Mouse (Mus musculus): Measurements from ENCODE around the gene Fdx1. TPM values are rescaled to one million over a fixed set of nuclear protein-coding genes. Genes with fewer than 3 reads are reported as not detected.

Gene Fdx1
- 44.2 and 63.8 TPM in 2 replicates for polyA plus RNA-seq (2012; rRNA removed; ENCODE audit: low replicate concordance)

GRCm38 (mm10) chr9:51962975-51963701 is at the start of gene Fdx1:
Gene Fdx1, minus strand, starts transcription at chr9:51963556.

Other genes with a start within 250 kb of the Fdx1 start
- gene Arhgap20, start 198.2 kb downstream of the Fdx1 start, polyA plus RNA-seq (2012; rRNA removed; ENCODE audit: low replicate concordance) = 2.1 and 3.0 TPM in 2 replicates
- gene Rdx, start 83.6 kb upstream of the Fdx1 start, polyA plus RNA-seq (2012; rRNA removed; ENCODE audit: low replicate concordance) = 25.3 and 30.6 TPM in 2 replicates
- gene Zc3h12c, start 205.0 kb upstream of the Fdx1 start, polyA plus RNA-seq (2012; rRNA removed; ENCODE audit: low replicate concordance) = 2.5 and 3.9 TPM in 2 replicates

Data from subcutaneous adipose tissue, adult 2 months (tissue).